In genomic region chr16:11201740-11202394, GRCm38 (mm10) we compare ENCODE assay signal across 8 mouse cellular contexts. TPM values are rescaled to one million over a fixed set of nuclear protein-coding genes. Genes with fewer than 3 reads are reported as not detected.
A peak's percentile ranks its signal among the peaks of the same experiment; 100 is the strongest.
DNase-seq lines count a peak whose midpoint lies in the region; ATAC-seq and TF ChIP-seq lines count a peak whose summit lies in the region.

No protein-coding gene starts in this region.

- peak overlapping the region; percentile 94 for H3K4me3 ChIP-seq in heart, embryonic 15.5 days
- peak overlapping the region; percentile 94 for H3K4me3 ChIP-seq in bone marrow macrophage, adult 2 months (ENCODE audit: insufficient read depth, low read length)
- peak overlapping the region; percentile 85 for H3K4me3 ChIP-seq in hindbrain, embryonic 14.5 days (replicated peaks; ENCODE audit: low read length)
- H3K4me3 ChIP-seq in midbrain, embryonic 13.5 days (replicated peaks) = peak overlapping the region; percentile 90

- no peaks in the 10 kb centered on the region for H3K9me3 ChIP-seq in heart, embryonic 15.5 days (replicated peaks)
- H3K9me3 ChIP-seq in hindbrain, embryonic 14.5 days (ENCODE audit: control insufficient read depth, low read length) = no peaks in the 10 kb centered on the region
- no peaks in the 10 kb centered on the region for H3K9me3 ChIP-seq in midbrain, embryonic 13.5 days

- ATAC-seq in heart, embryonic 15.5 days (replicated peaks; ENCODE audit: insufficient number of reproducible peaks, insufficient read depth, low FRiP score, low read depth) = no peak
- no peak for ATAC-seq in hindbrain, embryonic 14.5 days (ENCODE audit: low FRiP score)
- ATAC-seq in midbrain, embryonic 13.5 days = no peak

- no peak for DNase-seq in heart, postnatal 4 days
- DNase-seq in hindbrain, embryonic 14.5 days (ENCODE audit: low spot score) = no peak
- DNase-seq in embryo, embryonic 11 days = no peak
- no peak for DNase-seq in right cerebral cortex, postnatal 4 days
- no peak for DNase-seq in retina, postnatal 1 day

- H3K9ac ChIP-seq in heart, embryonic 15.5 days = no peak overlapping the region
- peak overlapping the region; percentile 82 for H3K9ac ChIP-seq in hindbrain, embryonic 14.5 days
- H3K9ac ChIP-seq in midbrain, embryonic 13.5 days (replicated peaks) = peak overlapping the region; percentile 86

- no peak for TF ChIP-seq POLR2A in bone marrow macrophage, adult 2 months (IDR thresholded peaks at IDR 0.05; ENCODE audit: borderline replicate concordance, low read depth, low read length)

- peaks cover 44% of the 10 kb centered on the region for H3K36me3 ChIP-seq in heart, embryonic 15.5 days
- peaks cover 48% of the 10 kb centered on the region for H3K36me3 ChIP-seq in hindbrain, embryonic 14.5 days (replicated peaks; ENCODE audit: control insufficient read depth, insufficient read depth)
- H3K36me3 ChIP-seq in midbrain, embryonic 13.5 days = peaks cover 42% of the 10 kb centered on the region

- H3K4me2 ChIP-seq in heart, embryonic 15.5 days = peak overlapping the region; percentile 93
- peak overlapping the region; percentile 61 for H3K4me2 ChIP-seq in hindbrain, embryonic 14.5 days (replicated peaks)
- peak overlapping the region; percentile 95 for H3K4me2 ChIP-seq in midbrain, embryonic 13.5 days (replicated peaks)

- peaks cover 24% of the 10 kb centered on the region for H3K4me1 ChIP-seq in heart, embryonic 15.5 days (replicated peaks)
- H3K4me1 ChIP-seq in bone marrow macrophage, adult 2 months (ENCODE audit: control insufficient read depth, insufficient read depth, low read length) = peaks cover 10% of the 10 kb centered on the region
- H3K4me1 ChIP-seq in hindbrain, embryonic 14.5 days (replicated peaks; ENCODE audit: control insufficient read depth, insufficient read depth, low read length) = peaks cover 26% of the 10 kb centered on the region
- peaks cover 31% of the 10 kb centered on the region for H3K4me1 ChIP-seq in midbrain, embryonic 13.5 days (replicated peaks)

- H3K27ac ChIP-seq in heart, embryonic 15.5 days = no peak overlapping the region
- no peak overlapping the region for H3K27ac ChIP-seq in bone marrow macrophage, adult 2 months (ENCODE audit: insufficient read depth, low read depth, low read length)
- H3K27ac ChIP-seq in hindbrain, embryonic 14.5 days = no peak overlapping the region
- no peak overlapping the region for H3K27ac ChIP-seq in midbrain, embryonic 13.5 days

- 71% methylated on average over 6 of the region's 6 CpGs for WGBS in heart, embryonic 15.5 days
- 75% methylated on average over 6 of the region's 6 CpGs for WGBS in hindbrain, embryonic 14.5 days
- 72% methylated on average over 6 of the region's 6 CpGs for WGBS in midbrain, embryonic 13.5 days

- H3K27me3 ChIP-seq in heart, embryonic 15.5 days = no peaks in the 10 kb centered on the region
- H3K27me3 ChIP-seq in hindbrain, embryonic 14.5 days (ENCODE audit: control insufficient read depth, insufficient read depth, low read length) = no peaks in the 10 kb centered on the region
- H3K27me3 ChIP-seq in midbrain, embryonic 13.5 days = no peaks in the 10 kb centered on the region

- TF ChIP-seq CTCF in bone marrow macrophage, adult 2 months (IDR thresholded peaks at IDR 0.05; ENCODE audit: low read depth, low read length) = no peak

RNA-seq across cellular contexts. Expression of gene Rsl1d1, which starts 1.3 kb away (rescaled TPM):
- polyA plus RNA-seq in heart, embryonic 15.5 days (2015; fragmentation: Nextera tagmentation; extraction: Ambion mirVana) = 111 TPM in 2 replicates
- total RNA-seq in heart, postnatal 4 days (2021) = 10 to 100 TPM; 64.3 to 70.0 TPM
- polyA plus RNA-seq in bone marrow macrophage, adult 2 months (2012; ENCODE audit: insufficient read depth, insufficient read length, missing spikeins) = 51.3 and 53.4 TPM in 2 replicates
- 138 and 140 TPM in 2 replicates for polyA plus RNA-seq in hindbrain, embryonic 14.5 days (2014; fragmentation: Nextera tagmentation; extraction: Ambion mirVana)
- polyA plus RNA-seq in midbrain, embryonic 13.5 days (2015; fragmentation: Nextera tagmentation; extraction: Ambion mirVana) = 165 and 168 TPM in 2 replicates

RNA-seq across cellular contexts. Expression of gene Zc3h7a, which starts 25.7 kb away (rescaled TPM):
- 55.8 and 71.4 TPM in 2 replicates for polyA plus RNA-seq in heart, embryonic 15.5 days (2015; fragmentation: Nextera tagmentation; extraction: Ambion mirVana)
- 10 to 100 TPM; 58.2 to 60.0 TPM for total RNA-seq in heart, postnatal 4 days (2021)
- polyA plus RNA-seq in bone marrow macrophage, adult 2 months (2012; ENCODE audit: insufficient read depth, insufficient read length, missing spikeins) = 202 and 221 TPM in 2 replicates
- polyA plus RNA-seq in hindbrain, embryonic 14.5 days (2014; fragmentation: Nextera tagmentation; extraction: Ambion mirVana) = 72.2 and 74.0 TPM in 2 replicates
- 75.1 and 79.3 TPM in 2 replicates for polyA plus RNA-seq in midbrain, embryonic 13.5 days (2015; fragmentation: Nextera tagmentation; extraction: Ambion mirVana)

RNA-seq across cellular contexts. Expression of gene Gspt1, which starts 52.3 kb away (rescaled TPM):
- 46.3 and 52.3 TPM in 2 replicates for polyA plus RNA-seq in heart, embryonic 15.5 days (2015; fragmentation: Nextera tagmentation; extraction: Ambion mirVana)
- 10 to 100 TPM; 84.0 to 93.4 TPM for total RNA-seq in heart, postnatal 4 days (2021)
- polyA plus RNA-seq in bone marrow macrophage, adult 2 months (2012; ENCODE audit: insufficient read depth, insufficient read length, missing spikeins) = 91.6 and 98.7 TPM in 2 replicates
- 58.2 and 58.5 TPM in 2 replicates for polyA plus RNA-seq in hindbrain, embryonic 14.5 days (2014; fragmentation: Nextera tagmentation; extraction: Ambion mirVana)
- polyA plus RNA-seq in midbrain, embryonic 13.5 days (2015; fragmentation: Nextera tagmentation; extraction: Ambion mirVana) = 51.2 and 55.2 TPM in 2 replicates
